9 mouse cellular contexts compared by ENCODE assay signal in the genomic region with DNA sequence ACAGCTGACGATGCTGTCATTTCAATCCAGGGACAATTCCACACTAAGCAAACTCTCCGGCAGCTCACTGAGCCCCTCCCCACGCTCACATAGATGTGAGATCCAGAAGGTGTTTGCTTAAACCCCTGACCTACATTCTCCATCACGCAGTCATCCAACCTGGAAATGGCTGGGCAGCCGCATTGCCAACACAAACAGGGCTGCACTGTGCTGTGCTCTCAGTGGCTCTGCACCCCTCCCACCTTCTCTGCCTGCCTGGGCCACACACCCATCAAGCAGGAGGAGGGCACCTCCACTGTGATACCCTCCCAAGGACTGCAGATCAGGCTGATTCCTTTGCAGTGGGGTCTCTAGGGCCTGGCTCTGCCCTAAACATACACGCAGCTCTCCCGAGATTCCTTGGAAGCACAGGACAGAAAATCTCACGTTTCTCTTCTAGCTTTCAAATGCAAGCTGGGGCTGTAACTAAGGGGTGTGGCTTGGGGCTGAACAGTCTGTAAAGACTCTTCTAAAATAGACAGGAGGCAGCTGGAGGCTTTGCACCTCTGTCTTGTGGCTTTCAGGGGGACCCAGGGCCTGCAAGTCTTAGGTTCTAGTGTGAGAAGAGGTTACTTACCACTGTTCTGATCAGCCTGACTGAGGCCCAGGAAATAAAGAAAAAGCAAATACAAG.
A peak's percentile ranks its signal among the peaks of the same experiment; 100 is the strongest.
DNase-seq lines count a peak whose midpoint lies in the region; ATAC-seq and TF ChIP-seq lines count a peak whose summit lies in the region.
"Had no signal": no experiment of that assay in that cellular context is flagged by ENCODE, and none has a peak within 500 bp of the region (broad histone marks: within the 10 kb centered on the region; RNA-seq: fewer than 3 reads in every experiment).

No protein-coding gene starts in this region.

- H3K4me2 ChIP-seq in stomach, postnatal 0 days (replicated peaks; ENCODE audit: low read depth), result 0 out of 2 replicates have a peak overlapping the region, but pooled peaks have one; percentile 14

- no peaks in the 10 kb centered on the region for H3K36me3 ChIP-seq in limb, embryonic 10.5 days
- H3K36me3 ChIP-seq in stomach, postnatal 0 days (ENCODE audit: control insufficient read depth, insufficient read depth, low read length), result no peaks in the 10 kb centered on the region

- H3K4me1 ChIP-seq in limb, embryonic 10.5 days, result peaks cover 54% of the 10 kb centered on the region
- H3K4me1 ChIP-seq in stomach, postnatal 0 days (replicated peaks; ENCODE audit: control insufficient read depth, insufficient read depth), result peaks cover 7% of the 10 kb centered on the region; the same call in 1 of the 2 replicates

- 51% methylated on average over 8 of the region's 8 CpGs for WGBS in limb, embryonic 10.5 days
- WGBS in stomach, postnatal 0 days, result 21% methylated on average over 8 of the region's 8 CpGs

- peak overlapping the region; percentile 8; the same call in 1 of the 2 replicates for H3K27ac ChIP-seq in limb, embryonic 10.5 days
- no peak overlapping the region for H3K27ac ChIP-seq in stomach, postnatal 0 days (replicated peaks)

- ATAC-seq in stomach, postnatal 0 days (ENCODE audit: low FRiP score, low TSS enrichment), result peak; percentile 65
- ATAC-seq in erythroid progenitor cell, adult 5-6 weeks (replicated peaks; ENCODE audit: low FRiP score, poor library complexity, severe bottlenecking), result no peak

- H3K4me3 ChIP-seq in limb, embryonic 10.5 days, result no peak overlapping the region
- no peak overlapping the region for H3K4me3 ChIP-seq in stomach, postnatal 0 days (ENCODE audit: low read depth, low read length)

- H3K27me3 ChIP-seq in limb, embryonic 10.5 days (ENCODE audit: low read depth, poor library complexity, severe bottlenecking), result no peaks in the 10 kb centered on the region
- H3K27me3 ChIP-seq in stomach, postnatal 0 days (ENCODE audit: control insufficient read depth, insufficient read depth, low read length), result no peaks in the 10 kb centered on the region

- no peak for TF ChIP-seq CTCF in stomach, postnatal 0 days (IDR thresholded peaks at IDR 0.05; ENCODE audit: low read depth)

- TF ChIP-seq EP300 in stomach, postnatal 0 days (optimal IDR thresholded peaks at IDR 0.05), result no peak

- H3K9me3 ChIP-seq in limb, embryonic 10.5 days (replicated peaks), result no peaks in the 10 kb centered on the region
- H3K9me3 ChIP-seq in stomach, postnatal 0 days (ENCODE audit: control insufficient read depth, low read length), result no peaks in the 10 kb centered on the region

- 0 out of 2 replicates have a peak overlapping the region, but pooled peaks have one; percentile 41 for H3K9ac ChIP-seq in stomach, postnatal 0 days (ENCODE audit: low read length)

- DNase-seq in heart, adult 11 months, result peak; percentile 94
- no peak for DNase-seq in heart, adult 8-10 months (ENCODE audit: low spot score)
- peak; percentile 36 for DNase-seq in retina, postnatal 1 day
- DNase-seq in retina, embryonic 14.5 days (ENCODE audit: low spot score), result no peak
- no peak for DNase-seq in limb, embryonic 10.5 days (ENCODE audit: low spot score)
- peak; percentile 46 for DNase-seq in stomach, postnatal 0 days (ENCODE audit: low spot score)
- DNase-seq in ovary, postnatal 36 days (ENCODE audit: low spot score), result no peak
- DNase-seq: cerebellum, adult 18-20 months had no signal

Comparison
In these comparisons a context has a peak if more than half of its experiments do, and no peak if none do; other contexts are left out.
1. DNase-seq: peak in heart, adult 11 months (single experiment), retina, postnatal 1 day (single experiment) and stomach, postnatal 0 days (single experiment); none in heart, adult 8-10 months (single experiment), retina, embryonic 14.5 days (single experiment), limb, embryonic 10.5 days (single experiment) and ovary, postnatal 36 days (single experiment).